Mouse (Mus musculus) cerebellum, adult 2 months (tissue): ENCODE results near the gene Elovl2. TPM values are rescaled to one million over a fixed set of nuclear protein-coding genes. Genes with fewer than 3 reads are reported as not detected.

Source experiments
- DNase-seq, 2 experiments: peaks; one replicate each; pipeline ENCODE4 v3.0.0; 2021
- H3K27ac ChIP-seq: fragments of 200-500 bp; 2 replicates; pipeline ENCODE4 v1.5.1; 2012; ENCODE audit warnings: low read length, control low read depth, inconsistent platforms; ENCODE audit not compliant: insufficient read depth
- H3K27me3 ChIP-seq: fragments of 200-500 bp; 2 replicates; pipeline ENCODE4 v1.6.1; 2012; ENCODE audit warnings: inconsistent platforms, mild to moderate bottlenecking, low read length, moderate library complexity; ENCODE audit not compliant: control insufficient read depth, insufficient read depth
- H3K4me1 ChIP-seq: fragments of 200-500 bp; 2 replicates; pipeline ENCODE4 v1.6.1; 2011; ENCODE audit warnings: low read length; ENCODE audit not compliant: control insufficient read depth, insufficient read depth
- H3K4me3 ChIP-seq: fragments of 200-500 bp; replicated peaks from 2 replicates; pipeline ENCODE3; 2011; ENCODE audit warnings: mild to moderate bottlenecking, low read depth, low read length, control low read depth; ENCODE audit not compliant: insufficient read depth
- CTCF ChIP-seq: fragments of 200-500 bp; IDR thresholded peaks from 2 replicates; pipeline ENCODE4 v1.5.1; 2011; ENCODE audit warnings: low read depth, mild to moderate bottlenecking, control low read depth, low read length, moderate library complexity, borderline replicate concordance; ENCODE audit not compliant: insufficient read depth
- POLR2A ChIP-seq: fragments of 200-500 bp; IDR thresholded peaks from 2 replicates; pipeline ENCODE4 v1.6.1; 2011; ENCODE audit warnings: low read length, control low read depth, borderline replicate concordance; ENCODE audit not compliant: insufficient read depth
- WGBS: fragments of 180-500 bp; shearing (Covaris S2); methylation state at CpG from one replicate; pipeline ENCODE4 v1.1.7; 2018; 5-methylcytosine and 5-hydroxymethylcytosine counted together
- polyA plus RNA-seq: library from polyadenylated mRNA; depleted of rRNA; stranded (reverse); fragments of >200 nt; gene quantifications from 2 replicates; pipeline ENCODE4 v1.2.3, GENCODE M21; 2012; rRNA removed

Gene Elovl2
- polyA plus RNA-seq, 1 experiment, result 18.5 TPM

GRCm38 (mm10) chr13:41158426-41158825 is 61.8 kb downstream of the Elovl2 start:
- no peak for DNase-seq
- WGBS, result 72% methylated on average over 5 of the region's 5 CpGs
- H3K27me3 ChIP-seq, result no peaks in the 10 kb centered on the region; the same call in 1 of the 2 replicates

GRCm38 (mm10) chr13:41153146-41153545 is 67.1 kb downstream of the Elovl2 start:
- DNase-seq, result no peak
- no peaks in the 10 kb centered on the region for H3K4me1 ChIP-seq
- WGBS, result 90% methylated on average over 11 of the region's 11 CpGs
- no peak for TF ChIP-seq CTCF
- TF ChIP-seq POLR2A, result no peak
- no peak overlapping the region for H3K27ac ChIP-seq
- no peak overlapping the region for H3K4me3 ChIP-seq
- no peaks in the 10 kb centered on the region for H3K27me3 ChIP-seq

More at GRCm38 (mm10) chr13:41158426-41158825, 61.8 kb downstream of the Elovl2 start:
- no peak for TF ChIP-seq POLR2A
- no peak for TF ChIP-seq CTCF
- H3K27ac ChIP-seq, result no peak overlapping the region
- H3K4me3 ChIP-seq, result no peak overlapping the region
- no peaks in the 10 kb centered on the region for H3K4me1 ChIP-seq

- Histone ChIP-seq H3K4me1 (no peaks in the 10 kb centered on the region), H3K4me3 (no peak overlapping the region), H3K27ac (no peak overlapping the region), H3K27me3 (no peaks in the 10 kb centered on the region)
- peak; percentile 73 for TF ChIP-seq CTCF
- TF ChIP-seq POLR2A, result no peak
- DNase-seq, result peak; percentile 32 to 59
- 70% methylated on average over 10 of the region's 10 CpGs for WGBS
Observed at GRCm38 (mm10) chr13:41146271-41146670, 73.9 kb downstream of the Elovl2 start.

GRCm38 (mm10) chr13:41145433-41145970 is 74.7 kb downstream of the Elovl2 start:
- DNase-seq, result no peak
- WGBS, result 56% methylated on average over 6 of the region's 6 CpGs
- Histone ChIP-seq H3K4me1 (no peaks in the 10 kb centered on the region), H3K27me3 (no peaks in the 10 kb centered on the region), H3K27ac (no peak overlapping the region), H3K4me3 (no peak overlapping the region)
- TF ChIP-seq CTCF (no peak), POLR2A (no peak)

- no peak overlapping the region for H3K27ac ChIP-seq
- H3K27me3 ChIP-seq, result no peaks in the 10 kb centered on the region
- DNase-seq, result peak; percentile 29 to 43
- H3K4me3 ChIP-seq, result no peak overlapping the region
- no peaks in the 10 kb centered on the region for H3K4me1 ChIP-seq
- 4% methylated on average over 6 of the region's 6 CpGs for WGBS
- TF ChIP-seq CTCF (peak; percentile 70), POLR2A (no peak)
Observed at GRCm38 (mm10) chr13:41134901-41135300, 85.3 kb downstream of the Elovl2 start.

Other genes starting within 250 kb of the Elovl2 start
- gene Pak1ip1, start 219.4 kb downstream of the Elovl2 start, polyA plus RNA-seq, result 55.1 and 57.4 TPM in 2 replicates
- gene Tmem14c, start 204.1 kb downstream of the Elovl2 start, polyA plus RNA-seq, result 61.7 and 62.7 TPM in 2 replicates
- 0.43 and 0.65 TPM in 2 replicates for gene Mak, start 140.7 kb downstream of the Elovl2 start, polyA plus RNA-seq
- gene Gcm2, start 109.4 kb downstream of the Elovl2 start, polyA plus RNA-seq, result not detected in 2 replicates
- gene Sycp2l, start 106.1 kb downstream of the Elovl2 start, polyA plus RNA-seq, result 0.05 and 0.18 TPM in 2 replicates
- 70.5 and 76.2 TPM in 2 replicates for gene Smim13, start 29.4 kb upstream of the Elovl2 start, polyA plus RNA-seq
- not detected in 2 replicates for gene Gm17364, start 53.6 kb upstream of the Elovl2 start, polyA plus RNA-seq